Mouse (Mus musculus) megakaryocyte, embryonic 14.5 days (primary cell): Measurements from ENCODE around the gene Vamp8. TPM values are rescaled to one million over a fixed set of nuclear protein-coding genes. Genes with fewer than 3 reads are reported as not detected.

ENCODE experiments used
- H3K27me3 ChIP-seq: replicated peaks from 2 replicates; pipeline ENCODE3; 2012; ENCODE audit warnings: inconsistent platforms
- H3K36me3 ChIP-seq: replicated peaks from 2 replicates; pipeline ENCODE3; 2012; ENCODE audit warnings: low read length, inconsistent platforms, mixed read lengths
- H3K4me1 ChIP-seq: 2 replicates; pipeline ENCODE4 v1.6.1; 2012; ENCODE audit warnings: inconsistent platforms
- H3K4me3 ChIP-seq: replicated peaks from 2 replicates; pipeline ENCODE3; 2012; ENCODE audit warnings: moderate library complexity, mild to moderate bottlenecking, inconsistent platforms
- H3K9me3 ChIP-seq: 2 replicates; pipeline ENCODE4 v1.6.1; 2012; ENCODE audit warnings: inconsistent platforms
- FLI1 ChIP-seq: IDR thresholded peaks from 2 replicates; pipeline ENCODE4 v1.6.1; 2012; ENCODE audit warnings: low read length, inconsistent platforms, mixed read lengths
- GATA1 ChIP-seq: IDR thresholded peaks from 3 replicates; pipeline ENCODE4 v1.6.1; 2012; ENCODE audit warnings: mixed read lengths, low read length, inconsistent platforms, borderline replicate concordance
- polyA plus RNA-seq: library from polyadenylated mRNA; stranded (reverse); fragments of >175 nt; gene quantifications from 2 replicates; pipeline ENCODE4 v1.2.3, GENCODE M21; 2012; ENCODE audit warnings: low replicate concordance; ENCODE audit not compliant: insufficient read depth

The Vamp8 gene
- polyA plus RNA-seq, 1 experiment = 174 TPM

DNA sequence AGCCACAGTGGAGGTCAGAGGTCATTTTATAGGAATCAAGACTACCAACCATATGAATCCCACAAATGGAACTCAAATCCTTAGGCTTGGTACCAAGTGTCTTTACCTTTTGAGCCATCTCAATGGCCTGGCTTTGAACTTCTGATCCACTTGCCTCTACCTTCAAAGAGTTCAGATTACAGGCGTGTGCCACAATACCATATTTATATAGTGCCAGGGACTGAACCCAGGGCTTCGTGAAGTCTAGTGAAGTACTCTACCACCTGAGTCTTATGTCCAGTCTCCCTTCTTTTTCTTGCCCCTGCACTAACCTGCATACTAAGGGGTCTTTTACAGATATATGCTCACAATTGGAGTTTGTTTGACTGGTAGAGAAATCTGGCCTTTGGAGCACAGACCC, 3.9 kb downstream of the Vamp8 start:
- Histone ChIP-seq H3K4me3 (no peak overlapping the region), H3K9me3 (no peaks in the 10 kb centered on the region), H3K27me3 (no peaks in the 10 kb centered on the region), H3K36me3 (peaks cover 57% of the 10 kb centered on the region), H3K4me1 (peaks cover 73% of the 10 kb centered on the region)
- TF ChIP-seq GATA1 = no peak
- TF ChIP-seq FLI1 = no peak

DNA sequence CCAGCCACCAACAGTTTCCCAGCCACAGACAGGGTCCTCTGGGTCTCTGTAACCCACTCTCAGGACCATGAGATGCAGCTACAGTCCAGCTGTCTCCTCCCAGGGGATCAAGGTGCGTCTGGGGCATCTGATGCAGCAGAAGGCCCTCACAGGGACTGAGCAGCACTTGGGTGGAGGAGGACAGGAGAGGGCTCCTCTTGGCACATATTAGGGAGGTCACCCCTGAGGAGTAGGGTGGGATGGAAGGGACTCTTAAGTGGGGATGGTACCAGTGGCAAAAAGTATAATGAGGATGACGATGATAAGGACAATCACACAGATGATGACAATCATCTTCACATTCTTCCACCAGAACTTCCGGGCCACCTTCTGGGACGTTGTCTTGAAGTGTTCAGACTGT, 5.2 kb downstream of the Vamp8 start:
- TF ChIP-seq FLI1 (no peak), GATA1 (no peak)
- H3K27me3 ChIP-seq = no peaks in the 10 kb centered on the region
- peak overlapping the region; percentile 11 for H3K4me3 ChIP-seq
- no peaks in the 10 kb centered on the region for H3K9me3 ChIP-seq
- peaks cover 57% of the 10 kb centered on the region for H3K36me3 ChIP-seq
- peaks cover 76% of the 10 kb centered on the region for H3K4me1 ChIP-seq

DNA sequence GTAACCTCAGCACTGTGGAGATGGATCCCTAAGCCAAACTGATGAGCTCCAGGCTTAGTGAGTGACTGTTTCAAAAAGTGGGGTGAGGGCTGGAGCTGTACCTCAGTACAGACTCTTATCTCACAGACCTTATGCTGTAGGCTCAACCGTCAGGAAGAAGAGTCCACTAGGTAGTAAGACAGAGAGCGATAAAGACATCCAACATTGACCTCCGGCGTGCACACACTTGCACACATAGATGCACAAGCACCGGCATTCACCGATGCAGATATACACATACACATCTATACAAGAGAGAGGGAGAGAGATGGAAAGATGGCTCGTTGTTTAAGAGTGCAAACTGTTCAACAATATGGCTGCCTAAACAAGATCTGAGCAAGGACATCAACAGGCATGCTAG, 6.6 kb downstream of the Vamp8 start:
- peaks cover 55% of the 10 kb centered on the region for H3K36me3 ChIP-seq
- H3K4me3 ChIP-seq = peak overlapping the region; percentile 18
- no peaks in the 10 kb centered on the region for H3K9me3 ChIP-seq
- peaks cover 78% of the 10 kb centered on the region for H3K4me1 ChIP-seq
- H3K27me3 ChIP-seq = no peaks in the 10 kb centered on the region
- TF ChIP-seq FLI1 = no peak
- no peak for TF ChIP-seq GATA1

- H3K36me3 ChIP-seq = peaks cover 54% of the 10 kb centered on the region
- no peak for TF ChIP-seq FLI1
- no peak for TF ChIP-seq GATA1
- H3K27me3 ChIP-seq = no peaks in the 10 kb centered on the region
- peaks cover 78% of the 10 kb centered on the region for H3K4me1 ChIP-seq
- H3K4me3 ChIP-seq = no peak overlapping the region
- H3K9me3 ChIP-seq = no peaks in the 10 kb centered on the region
These were observed 7.2 kb downstream of the Vamp8 start for GRCm38 (mm10) chr6:72383142-72383820.

GRCm38 (mm10) chr6:72382494-72382893, 8.0 kb downstream of the Vamp8 start:
- TF ChIP-seq FLI1 (no peak), GATA1 (no peak)
- Histone ChIP-seq H3K4me3 (no peak overlapping the region), H3K27me3 (no peaks in the 10 kb centered on the region), H3K36me3 (peaks cover 54% of the 10 kb centered on the region), H3K4me1 (peaks cover 78% of the 10 kb centered on the region), H3K9me3 (no peaks in the 10 kb centered on the region)

DNA sequence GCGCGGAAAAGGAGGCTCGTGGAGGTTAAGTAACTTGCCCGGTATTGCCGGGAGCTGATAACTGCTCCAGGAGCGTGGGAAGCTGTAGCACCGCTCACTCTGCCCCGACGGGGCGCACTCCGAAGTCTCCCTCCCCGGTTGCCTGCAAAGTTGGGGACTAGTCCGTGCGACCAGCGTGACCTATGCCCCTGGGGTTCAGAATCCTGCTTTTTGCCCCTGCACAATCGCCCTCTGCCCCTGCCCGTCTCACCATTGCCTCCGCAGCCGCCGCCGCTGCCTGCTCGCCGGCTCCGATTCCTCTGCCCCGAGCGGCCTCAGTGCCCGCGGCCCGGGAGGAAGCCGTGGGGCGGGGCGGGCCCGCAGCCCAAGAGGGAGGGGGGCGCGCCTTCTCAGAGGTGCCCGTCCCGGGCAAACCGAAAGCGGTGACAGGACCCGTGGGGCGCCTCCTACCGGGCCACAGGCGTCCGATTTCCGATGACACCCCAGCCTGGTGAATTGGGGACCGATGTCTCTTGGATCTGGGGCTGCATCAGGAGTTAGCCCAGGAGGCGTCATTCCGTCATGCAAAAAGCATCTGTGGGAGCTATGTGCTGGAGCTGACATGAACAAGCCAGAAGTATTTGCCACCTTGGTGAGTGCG, 10.3 kb downstream of the Vamp8 start, which contains the start of gene Vamp5:
Vamp5 (minus strand) TSS at position 338 of the 640 bp plus-strand sequence.
- Histone ChIP-seq H3K27me3 (no peaks in the 10 kb centered on the region), H3K4me3 (peak within 1 kb of the TSS; percentile 98), H3K36me3 (peaks cover 54% of the 10 kb centered on the region), H3K4me1 (peaks cover 86% of the 10 kb centered on the region), H3K9me3 (no peaks in the 10 kb centered on the region)
- TF ChIP-seq GATA1 (no peak), FLI1 (no peak)

- Histone ChIP-seq H3K9me3 (no peaks in the 10 kb centered on the region), H3K27me3 (no peaks in the 10 kb centered on the region), H3K36me3 (peaks cover 54% of the 10 kb centered on the region), H3K4me1 (peaks cover 89% of the 10 kb centered on the region), H3K4me3 (peak overlapping the region; percentile 98)
- TF ChIP-seq FLI1 (no peak), GATA1 (no peak)
These were observed 10.9 kb downstream of the Vamp8 start for GRCm38 (mm10) chr6:72379377-72380130.

DNA sequence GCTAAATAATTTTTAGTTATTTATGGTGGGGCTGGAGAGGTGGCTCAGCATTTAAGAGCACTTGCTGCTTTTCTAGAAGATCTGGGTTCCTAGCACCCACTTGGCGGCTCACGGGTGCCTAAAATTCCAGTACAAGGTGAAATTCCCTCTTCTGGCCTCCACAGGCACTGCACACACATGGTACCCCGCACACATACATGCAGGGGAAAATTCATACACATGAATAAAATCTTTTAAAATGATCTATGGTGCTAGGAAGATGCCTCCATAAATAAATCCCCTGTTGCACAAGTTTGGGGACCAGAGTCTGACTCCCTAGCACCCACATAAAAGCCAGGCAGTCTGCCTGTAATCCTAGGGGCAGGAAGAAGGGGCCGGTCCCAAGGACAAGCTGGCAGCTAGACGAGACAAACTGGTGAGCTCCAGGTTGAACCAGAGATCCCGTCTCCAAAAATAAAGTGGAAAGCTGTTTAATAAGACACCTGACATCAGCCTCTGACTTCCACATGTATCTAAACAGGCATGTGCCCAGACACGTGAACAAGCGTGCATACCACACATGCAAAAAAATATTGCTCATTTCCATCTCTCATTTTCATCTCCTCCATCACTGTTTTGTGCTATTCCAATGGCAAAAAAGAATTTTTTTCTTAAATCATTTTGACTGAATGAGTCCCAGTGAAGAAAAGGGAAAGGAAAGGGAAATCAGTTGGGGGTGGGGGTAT, 11.8 kb downstream of the Vamp8 start:
- TF ChIP-seq FLI1 (no peak), GATA1 (no peak)
- no peaks in the 10 kb centered on the region for H3K9me3 ChIP-seq
- peaks cover 54% of the 10 kb centered on the region for H3K36me3 ChIP-seq
- no peaks in the 10 kb centered on the region for H3K27me3 ChIP-seq
- H3K4me3 ChIP-seq = peak overlapping the region; percentile 98
- H3K4me1 ChIP-seq = peaks cover 92% of the 10 kb centered on the region

DNA sequence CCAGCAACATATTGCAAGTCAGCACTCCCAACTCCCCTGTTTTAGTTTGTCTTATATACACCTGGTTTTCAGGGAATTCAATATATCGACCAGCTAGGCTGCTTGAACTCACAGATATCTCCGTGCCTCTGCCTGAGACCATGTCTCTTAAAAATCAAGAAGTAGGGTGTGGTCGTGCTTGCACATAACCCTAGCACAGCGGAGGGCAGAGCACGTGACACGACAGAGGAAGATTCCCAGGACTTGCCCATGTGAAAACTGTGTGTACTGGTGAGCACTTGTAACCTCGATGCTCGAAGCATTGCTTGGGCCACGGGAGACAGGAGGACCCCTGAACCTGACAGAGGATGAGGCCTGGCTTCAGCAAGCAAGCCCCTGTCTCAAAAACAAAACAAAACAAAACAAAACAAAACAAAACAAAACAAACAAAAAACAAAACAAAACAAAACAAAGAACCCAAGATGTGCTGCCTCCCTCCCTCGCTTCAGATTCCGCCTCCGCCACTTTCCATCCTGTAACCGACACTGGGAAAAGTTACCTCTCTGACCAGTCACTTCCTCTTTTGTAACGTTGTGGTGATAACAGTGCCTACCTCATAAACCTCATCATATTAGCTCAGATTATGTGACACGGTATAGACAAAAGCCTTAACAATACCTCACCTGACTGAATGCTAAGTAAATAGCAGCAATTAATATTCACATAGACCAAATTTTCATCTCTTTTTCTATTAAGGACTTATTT, 15.5 kb downstream of the Vamp8 start:
- TF ChIP-seq GATA1 = no peak
- peaks cover 100% of the 10 kb centered on the region for H3K4me1 ChIP-seq
- H3K36me3 ChIP-seq = peaks cover 82% of the 10 kb centered on the region
- H3K4me3 ChIP-seq = peak overlapping the region; percentile 72
- H3K9me3 ChIP-seq = no peaks in the 10 kb centered on the region
- no peaks in the 10 kb centered on the region for H3K27me3 ChIP-seq
